Mouse (Mus musculus): ENCODE data around the gene Hacd3.

- TF ChIP-seq GABPA (IDR thresholded peaks at IDR 0.05; ENCODE audit: insufficient replicate concordance, low read depth, low read length) (no peak; the same call in 1 of the 2 replicates), E2F4 (IDR thresholded peaks at IDR 0.05; ENCODE audit: insufficient replicate concordance, low read depth, low read length) (no peak)
Measured at GRCm38 (mm10) chr9:64960117-64960977, 61.1 kb downstream of the Hacd3 start, which contains the start of gene Ints14.
